Mouse (Mus musculus) spleen, postnatal 4 days (tissue): ENCODE data around the gene Dclk1.

Source experiments
- DNase-seq, 2 experiments: peaks; one replicate each; pipeline ENCODE4 v3.0.0; 2022; ENCODE audit warnings: low spot score in 2 of 2

Gene Dclk1

DNA sequence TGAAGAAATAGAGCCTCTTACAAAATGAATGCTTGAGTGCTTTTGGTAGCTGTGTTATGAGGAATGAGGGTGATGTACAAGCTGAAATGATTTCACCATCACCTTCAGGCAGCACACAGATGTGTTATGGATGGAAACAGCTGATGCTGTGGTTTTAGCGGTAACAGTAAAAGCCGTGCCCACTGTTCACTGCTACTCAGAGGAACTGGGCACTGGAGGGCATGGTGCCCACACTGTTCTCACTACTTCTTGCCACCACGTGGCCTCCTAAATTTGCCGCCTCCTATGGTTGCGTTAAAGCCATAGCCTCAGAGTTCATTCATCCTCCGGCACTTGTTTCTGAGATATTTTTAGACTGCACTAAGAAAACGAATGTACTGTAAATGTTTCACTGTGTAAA lies 18.0 kb downstream of the Dclk1 start:
- DNase-seq: no peak

DNA sequence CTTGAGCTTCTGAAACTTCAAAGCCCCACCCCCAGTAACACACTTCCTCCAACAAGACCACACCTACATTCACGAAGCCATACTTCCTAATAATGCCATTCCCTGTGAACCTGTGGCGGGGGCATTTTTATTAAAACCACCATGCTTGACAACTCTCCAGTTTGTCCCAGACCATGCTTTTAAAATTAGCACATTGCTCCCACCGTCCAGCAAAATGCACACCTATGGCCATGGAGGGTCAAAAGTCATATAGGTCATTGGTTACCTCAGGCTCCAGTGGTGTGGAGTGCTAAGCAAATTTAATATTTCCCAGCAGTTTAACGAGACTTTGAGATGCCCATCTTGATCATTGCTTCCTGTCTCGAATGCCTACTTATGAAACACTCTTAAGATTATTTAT lies 23.9 kb downstream of the Dclk1 start:
- DNase-seq: no peak

DNA sequence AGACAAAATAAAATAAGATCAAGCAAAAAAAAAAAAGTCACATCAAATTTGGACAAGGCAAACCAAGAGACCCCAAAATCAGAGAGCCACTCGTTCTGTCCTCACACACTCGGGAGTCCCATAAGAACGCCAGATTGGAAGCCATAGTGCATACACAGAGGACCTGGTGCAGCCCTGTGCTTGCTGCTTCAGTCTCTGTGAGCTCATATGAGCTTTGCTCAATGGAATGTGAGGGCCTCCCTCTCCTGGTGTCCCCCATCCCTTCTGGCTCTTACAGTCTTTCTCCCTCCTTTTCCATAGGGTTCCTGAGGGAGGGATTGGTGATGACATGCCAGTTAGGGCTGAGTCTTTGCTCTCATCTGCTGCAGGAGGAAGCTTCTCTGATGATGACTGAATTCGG lies 27.6 kb downstream of the Dclk1 start:
- no peak for DNase-seq

DNA sequence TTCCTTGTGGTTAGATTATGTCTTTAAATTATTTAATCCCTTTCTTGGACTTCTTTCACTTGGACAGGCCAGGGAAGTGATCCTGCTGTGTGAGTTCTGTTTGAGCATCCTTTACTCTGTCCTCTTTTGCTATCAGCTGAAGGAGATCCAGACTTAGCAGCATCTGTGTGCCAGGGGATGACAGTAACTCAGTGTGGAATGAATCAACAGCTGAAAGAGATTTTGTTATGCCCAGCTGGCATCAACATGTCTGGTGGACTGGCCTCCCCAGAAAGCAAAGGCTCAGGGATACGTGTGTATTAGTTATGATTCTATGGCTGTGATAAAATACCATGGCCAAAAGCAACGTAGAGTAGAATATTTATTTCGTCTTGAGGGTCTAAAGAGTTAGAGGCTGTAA lies 28.2 kb downstream of the Dclk1 start:
- DNase-seq: no peak

DNA sequence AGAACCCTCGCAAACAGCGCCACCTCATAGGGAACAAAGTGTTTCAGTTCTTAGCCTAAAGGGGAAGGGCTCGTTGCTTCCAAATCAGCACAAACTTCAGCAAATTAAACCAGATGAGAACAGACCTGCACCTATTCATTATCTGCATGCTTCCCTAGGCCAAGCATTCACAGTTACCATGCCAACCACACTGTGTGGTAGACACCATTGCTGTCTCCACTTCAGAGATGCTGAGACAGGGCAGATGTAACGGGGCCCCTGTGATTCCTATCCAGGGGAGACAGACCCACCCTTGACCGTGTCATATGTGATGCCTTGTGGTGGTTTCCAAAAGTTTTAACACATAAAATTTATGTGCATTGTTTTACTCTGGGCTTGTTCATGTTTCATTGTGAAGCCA lies 28.8 kb downstream of the Dclk1 start:
- no peak for DNase-seq

DNA sequence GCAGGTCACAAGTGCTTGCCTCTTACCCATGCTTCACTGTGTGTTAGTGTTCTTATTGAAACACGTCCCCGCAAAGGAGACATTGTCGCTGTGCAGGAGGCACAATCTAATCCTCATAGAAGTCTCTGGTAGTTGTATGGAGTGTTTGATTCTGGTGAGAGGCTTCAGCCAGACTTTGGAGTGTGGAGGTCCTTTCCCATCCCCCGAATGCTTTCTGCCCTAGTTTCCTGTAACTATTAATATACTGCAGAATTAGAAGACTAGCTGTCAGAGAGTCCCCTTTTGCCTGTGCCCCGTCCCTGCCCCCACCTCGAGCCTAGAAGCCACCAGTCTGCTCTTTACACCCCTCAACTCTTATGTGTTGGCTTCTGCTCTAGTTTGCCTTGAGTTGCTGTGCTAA lies 30.4 kb downstream of the Dclk1 start:
- no peak for DNase-seq

DNA sequence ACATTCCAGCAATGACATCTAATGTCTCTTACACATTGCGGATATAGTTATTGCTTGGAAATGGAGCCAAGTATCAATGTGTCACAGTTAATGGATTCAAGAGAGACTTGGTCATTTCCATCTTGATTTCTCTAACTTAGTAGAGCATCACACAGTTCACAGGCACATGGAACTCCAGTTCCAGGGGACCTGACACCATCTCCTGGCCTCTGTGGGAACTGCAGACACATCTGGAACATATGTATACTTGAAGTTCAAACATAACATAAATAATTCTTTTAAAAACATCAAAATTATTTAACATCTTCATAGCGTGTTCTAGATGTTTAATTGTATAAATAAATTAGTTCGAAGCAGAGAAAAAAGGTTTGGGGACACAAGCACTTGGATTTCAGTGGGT lies 34.3 kb downstream of the Dclk1 start:
- no peak for DNase-seq

DNA sequence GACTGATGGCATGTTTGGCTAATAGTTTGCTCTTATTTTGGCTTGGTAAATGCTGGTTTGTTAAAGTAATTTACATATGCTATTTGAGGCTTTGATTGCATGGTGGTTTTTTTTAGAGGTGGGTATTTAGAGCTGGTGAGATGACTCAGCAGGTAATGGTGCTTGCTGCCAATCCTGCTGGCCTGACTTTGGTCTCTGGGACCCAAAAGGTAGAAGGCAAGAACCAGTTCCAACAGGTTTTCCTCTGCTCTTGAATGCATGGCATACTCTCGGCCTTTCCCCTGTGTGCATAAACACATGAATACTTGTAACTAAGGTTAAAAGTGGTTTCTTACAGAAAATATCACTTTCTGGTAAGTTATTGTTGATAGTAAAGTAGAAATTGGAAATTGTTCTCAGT lies 34.7 kb downstream of the Dclk1 start:
- no peak for DNase-seq

DNA sequence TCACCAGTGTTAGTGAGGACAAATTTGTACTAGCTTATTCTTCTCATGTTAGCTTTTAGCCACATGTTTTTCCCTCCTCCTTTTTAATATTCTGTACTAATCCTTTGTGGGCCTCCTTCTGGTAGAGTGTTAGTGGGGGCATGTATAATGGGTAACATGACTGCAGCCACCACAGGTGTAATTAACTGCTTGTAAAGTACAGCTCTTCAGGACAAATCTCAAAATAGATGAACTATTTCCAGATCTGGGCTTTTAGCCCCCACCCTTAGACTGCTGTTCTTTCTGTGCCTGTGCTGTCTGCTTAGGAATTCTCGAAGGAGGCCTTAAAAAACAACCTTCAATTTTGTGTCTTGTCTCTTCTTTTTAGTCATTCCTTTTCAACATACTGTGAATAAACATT lies 35.7 kb downstream of the Dclk1 start:
- DNase-seq: no peak

DNA sequence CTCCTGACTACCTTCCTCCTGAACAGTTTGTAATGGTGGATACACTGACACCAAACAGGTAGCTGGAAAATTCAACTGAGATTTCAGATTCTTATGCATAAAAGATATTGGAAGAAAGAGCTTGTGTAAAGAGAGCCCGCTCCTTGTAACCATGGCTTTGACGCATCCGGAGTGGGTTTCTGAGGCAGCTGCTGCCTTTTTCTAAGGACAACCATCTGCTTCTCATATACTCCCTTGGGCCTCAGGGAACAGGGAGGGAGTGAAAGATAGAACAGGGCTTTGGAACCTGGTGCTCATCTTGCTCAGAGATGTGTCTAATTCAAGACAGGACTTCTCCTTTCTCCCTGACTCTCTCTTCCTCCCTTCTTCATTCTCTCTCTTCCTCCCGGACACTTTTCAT lies 37.8 kb downstream of the Dclk1 start:
- DNase-seq: no peak

DNA sequence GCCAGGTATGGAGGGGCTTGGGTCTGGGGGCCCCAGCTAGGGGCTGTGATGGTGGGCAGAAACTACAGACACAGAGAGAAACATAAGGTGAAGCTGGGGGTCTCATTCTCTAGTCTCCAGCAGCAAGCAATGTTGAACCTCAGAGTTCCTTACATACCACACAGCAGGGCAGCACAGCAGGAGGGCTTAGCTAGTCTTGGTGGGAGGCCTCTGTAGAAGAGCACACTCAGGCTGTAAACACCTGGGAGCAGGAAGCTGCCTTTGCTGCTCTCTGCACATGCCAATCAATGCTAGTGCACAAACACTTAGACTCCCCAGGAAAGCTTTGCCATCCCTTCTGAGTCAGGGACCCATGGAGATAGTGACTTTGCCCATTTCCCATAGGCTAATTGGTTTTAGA lies 38.3 kb downstream of the Dclk1 start:
- no peak for DNase-seq

DNA sequence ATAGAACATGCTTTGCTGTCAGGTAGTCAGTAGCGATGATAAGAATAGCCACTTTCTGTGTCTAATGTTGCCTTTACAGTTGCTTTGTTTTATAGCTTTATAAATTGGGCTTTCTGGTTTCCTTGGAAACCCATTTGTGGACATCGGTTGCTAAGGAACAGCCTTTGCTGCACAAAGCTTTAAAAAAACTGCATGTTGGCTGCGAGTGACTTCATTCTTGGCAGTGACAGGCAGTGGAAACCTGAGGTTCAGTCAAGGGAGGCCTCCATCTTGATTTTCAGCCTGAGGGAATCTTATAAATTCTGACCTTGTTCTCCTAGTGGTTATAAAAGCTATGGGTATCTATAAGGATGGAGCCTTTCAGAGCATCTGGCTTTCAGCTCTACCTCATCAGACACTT lies 42.1 kb downstream of the Dclk1 start:
- DNase-seq: no peak

DNA sequence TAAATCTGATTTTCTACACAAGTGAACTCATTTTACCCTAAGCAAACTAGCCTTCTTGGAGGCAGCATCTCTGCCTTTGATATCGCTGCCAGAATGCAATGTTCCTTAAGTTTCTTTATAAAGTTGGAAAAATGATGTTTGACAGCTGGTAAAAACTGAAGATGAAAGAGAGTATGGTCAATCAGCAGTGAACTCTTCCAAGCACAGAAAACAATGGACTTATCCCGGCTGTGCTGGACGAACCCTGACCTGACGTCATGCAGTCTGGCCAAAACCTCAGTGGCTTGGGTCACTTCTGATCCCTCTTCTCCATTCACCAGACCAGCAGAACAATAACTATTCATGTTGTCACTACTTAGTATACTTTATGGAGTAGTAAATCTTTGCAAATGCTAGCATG lies 46.6 kb downstream of the Dclk1 start:
- no peak for DNase-seq

DNA sequence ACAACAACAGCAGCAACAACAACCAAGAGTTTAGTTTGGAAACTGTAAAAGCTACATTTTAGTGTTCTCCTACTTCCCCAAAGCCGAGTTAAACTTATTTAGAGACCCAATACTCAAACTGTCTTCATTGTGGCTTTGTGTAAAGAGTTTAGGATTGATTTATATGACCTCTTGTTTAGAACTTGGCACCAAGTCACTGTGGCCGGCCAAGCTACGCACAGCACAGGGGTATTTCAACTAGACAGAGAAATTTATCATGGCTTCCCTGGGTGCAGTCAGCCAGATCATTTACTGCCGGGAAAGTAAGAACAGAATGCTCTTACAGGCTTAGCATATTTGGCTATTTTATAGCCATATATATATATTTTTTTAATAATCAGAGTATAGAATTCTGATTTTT lies 49.8 kb downstream of the Dclk1 start:
- no peak for DNase-seq

DNA sequence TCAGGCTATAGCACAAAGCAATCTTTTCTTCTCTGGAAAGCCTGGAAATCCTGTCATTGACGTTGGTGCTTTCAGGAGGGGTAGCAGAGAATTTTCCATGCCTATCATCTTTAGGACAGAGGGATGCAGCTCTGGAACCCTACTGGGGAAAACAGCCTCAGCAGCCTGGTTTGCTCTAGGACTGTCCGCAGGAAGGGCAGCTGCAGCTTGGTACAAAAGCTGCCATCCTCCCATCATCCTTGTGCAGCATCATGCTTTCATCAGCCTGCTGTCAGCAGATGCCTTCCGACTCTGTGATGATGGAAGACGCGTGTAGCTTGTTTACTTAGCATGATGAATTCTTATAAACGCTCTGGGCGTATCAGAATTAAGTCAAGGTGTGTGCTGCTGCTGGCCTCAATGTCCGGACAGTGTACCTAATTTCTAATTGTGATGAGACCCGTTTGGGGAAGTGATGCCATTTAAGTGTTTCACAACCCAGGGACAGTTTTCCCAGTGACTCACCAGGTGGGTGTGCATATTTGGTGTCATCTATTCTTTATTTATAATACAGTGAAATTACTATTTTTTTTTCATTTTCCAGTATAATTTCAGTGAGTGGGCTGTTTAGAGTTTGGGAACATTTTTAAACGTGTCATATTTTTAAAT lies 50.7 kb downstream of the Dclk1 start:
- DNase-seq: no peak

DNA sequence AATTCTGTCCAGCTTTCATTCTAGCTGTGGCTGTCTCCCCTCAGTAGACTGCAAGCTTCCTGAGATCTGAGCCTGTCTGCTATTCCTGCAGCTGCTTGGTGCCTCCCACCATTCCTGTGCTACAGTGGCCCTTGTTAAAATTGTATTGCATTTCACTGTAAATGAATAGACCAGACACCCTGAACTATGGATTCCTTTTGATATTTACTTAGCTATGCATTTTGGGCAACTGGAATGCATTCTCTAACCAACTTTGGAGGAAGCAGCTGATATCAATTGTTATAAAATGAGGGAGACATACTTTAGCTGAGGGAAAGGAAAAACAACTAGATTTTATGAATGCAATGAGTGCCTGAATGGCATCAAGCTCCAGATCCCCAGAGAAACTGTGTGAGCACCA lies 63.5 kb downstream of the Dclk1 start:
- no peak for DNase-seq

DNA sequence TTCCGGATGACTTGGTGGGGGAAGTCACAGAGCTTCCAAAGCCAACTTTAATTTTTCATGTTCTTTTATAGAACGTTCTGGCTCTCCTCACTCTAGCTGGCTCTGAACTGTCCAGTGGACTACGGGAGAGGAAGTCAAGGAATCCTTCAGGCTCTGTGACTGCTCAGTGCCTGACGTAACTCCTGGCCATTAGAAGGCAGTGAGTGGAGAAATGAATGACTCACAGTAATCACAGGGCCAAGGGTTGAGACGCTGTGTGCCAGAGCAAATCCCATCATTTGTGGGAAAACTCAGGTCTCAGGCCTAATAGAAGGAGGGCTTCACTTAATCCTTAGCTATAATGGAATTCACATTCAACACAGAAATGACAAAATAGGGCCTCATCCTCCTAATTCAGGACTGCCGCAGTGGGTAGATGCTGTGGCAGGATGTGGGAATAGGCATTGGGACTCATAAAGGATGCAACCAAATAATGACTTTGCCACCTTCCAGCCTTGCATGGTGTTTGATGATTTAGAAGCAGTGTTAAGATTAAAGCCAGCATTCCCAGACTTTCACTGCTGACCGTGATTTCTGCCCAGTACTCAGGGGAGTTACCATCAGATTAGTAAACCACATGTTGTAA lies 65.5 kb downstream of the Dclk1 start:
- DNase-seq: no peak

DNA sequence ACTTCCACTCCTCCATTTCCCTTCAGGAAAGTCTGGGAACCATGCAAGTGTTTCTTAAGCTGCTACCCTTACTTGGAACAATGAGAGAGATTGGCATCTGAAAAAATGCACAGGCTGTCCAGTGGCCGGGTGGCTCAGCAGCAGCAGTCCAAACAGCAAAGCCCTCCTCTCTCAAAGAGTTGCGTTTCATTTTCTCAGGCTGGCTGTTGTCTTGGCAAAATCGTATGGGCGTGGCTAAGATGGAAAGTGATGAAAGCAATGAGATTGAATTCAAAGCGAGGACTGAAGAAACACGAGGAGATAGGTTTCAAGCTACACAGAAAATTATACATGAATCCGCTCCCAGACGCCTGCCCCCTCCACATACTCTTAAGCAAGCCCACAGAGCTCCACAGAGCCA lies 67.8 kb downstream of the Dclk1 start:
- no peak for DNase-seq

DNA sequence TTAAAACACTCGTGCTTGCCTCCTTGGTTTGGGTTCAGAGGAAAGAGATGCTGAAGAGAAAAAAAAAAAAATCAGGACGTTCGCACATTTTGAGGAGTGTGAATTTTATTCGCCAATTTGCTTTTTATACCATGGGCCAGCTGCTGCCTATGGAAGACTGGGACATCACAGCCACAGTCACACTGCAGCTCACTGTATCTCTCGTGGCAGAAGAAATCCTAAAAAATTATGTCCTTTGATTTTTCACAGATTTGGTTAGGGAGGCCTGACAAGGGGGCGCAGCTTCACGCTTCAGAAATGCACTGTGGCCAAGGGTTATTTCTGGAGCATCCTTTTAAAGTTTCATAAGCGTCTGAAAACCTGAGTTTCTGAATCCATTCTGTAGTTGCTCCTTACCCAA lies 73.7 kb downstream of the Dclk1 start:
- DNase-seq: no peak

DNA sequence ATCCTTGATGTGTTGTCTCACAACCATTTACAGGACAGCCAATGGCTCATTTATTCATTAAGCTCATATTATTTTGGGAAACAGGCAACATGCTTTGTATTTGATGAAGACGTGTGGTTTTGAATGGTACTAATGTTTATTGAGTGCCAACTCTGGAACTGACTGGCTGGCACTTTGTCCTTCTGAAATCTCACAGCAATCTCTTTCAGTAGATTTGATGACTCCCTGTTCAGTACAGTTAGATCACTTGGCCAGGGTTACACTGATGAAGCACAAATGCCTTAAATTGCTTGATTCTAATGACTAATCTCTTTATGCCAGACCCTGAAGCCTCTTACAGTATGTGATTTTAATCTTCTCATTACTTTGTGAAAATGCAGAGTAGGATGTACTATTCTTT lies 75.9 kb downstream of the Dclk1 start:
- DNase-seq: no peak

DNA sequence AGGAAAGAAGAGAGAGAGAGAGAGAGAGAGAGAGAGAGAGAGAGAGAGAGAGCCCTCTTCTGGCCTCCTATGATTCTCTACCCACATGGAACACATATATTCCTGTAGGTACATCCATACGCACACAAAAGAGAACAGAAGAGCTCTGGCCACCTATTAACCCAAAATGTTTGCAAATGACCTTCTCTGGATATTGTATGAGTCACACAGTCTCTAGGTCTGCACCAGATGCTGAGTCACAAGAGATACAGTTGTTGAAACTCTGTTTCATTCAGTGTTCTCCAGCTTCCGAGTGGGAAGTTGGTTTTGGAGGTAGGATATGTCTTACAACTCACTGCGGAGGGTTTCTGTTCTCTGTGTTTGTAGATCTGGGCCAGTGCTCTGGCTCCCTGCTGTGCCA lies 78.4 kb downstream of the Dclk1 start:
- no peak for DNase-seq

DNA sequence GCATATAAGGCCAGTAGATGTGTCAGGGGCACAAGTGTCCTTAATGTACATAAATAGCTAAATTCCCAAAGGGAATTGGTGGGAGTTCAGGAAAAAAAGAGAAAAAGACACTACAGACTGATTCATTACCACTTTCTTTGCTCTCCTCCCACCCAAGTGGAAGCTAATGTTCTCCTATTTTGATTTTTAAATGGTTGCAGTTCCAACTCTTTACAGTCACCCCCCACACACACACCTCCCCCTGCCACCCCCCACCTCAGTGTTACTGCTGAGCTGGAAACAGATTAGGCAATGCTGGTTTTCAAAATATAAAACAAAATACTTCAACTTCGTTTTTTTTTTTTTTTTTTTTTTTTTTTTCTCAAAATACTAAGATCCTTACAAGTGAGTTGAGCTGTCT lies 81.9 kb downstream of the Dclk1 start:
- DNase-seq: no peak

DNA sequence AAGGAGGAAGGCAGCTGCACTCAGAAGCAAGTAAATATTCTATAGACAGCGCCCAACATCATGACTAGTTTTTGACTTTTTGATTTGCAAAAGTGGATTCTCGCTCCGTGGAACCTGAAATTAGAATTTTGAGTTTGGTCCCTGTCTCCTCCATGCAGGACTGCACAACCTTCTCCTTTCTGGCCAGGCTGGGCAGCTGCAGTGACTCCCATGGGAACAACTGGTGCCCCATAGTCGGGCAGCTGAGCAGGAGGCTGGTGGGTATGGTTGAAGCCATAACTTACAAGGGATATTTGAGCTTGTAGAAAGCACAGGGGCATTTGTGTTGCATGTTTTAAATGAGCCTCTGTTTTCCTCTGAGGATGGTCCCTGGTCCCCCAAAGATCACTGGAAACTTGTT lies 88.3 kb downstream of the Dclk1 start:
- DNase-seq: no peak

DNA sequence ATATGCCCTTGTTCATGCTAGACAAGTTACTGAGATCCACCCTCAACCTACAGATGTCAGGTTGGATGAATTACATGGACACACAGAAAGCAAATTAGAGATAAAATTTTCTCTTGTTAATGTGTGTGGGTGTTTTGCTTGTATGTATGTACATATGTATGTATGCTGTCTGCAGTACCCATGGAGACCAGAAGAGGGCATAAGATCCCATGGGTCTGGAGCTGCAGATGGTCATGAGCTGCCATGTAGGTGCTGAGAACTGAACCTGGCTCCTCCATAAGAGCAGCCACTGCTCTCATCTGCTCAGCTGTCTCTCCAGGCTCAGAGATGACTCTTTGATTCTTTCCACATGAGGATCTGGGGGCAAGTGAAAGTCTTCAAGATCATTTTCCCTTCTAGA lies 89.5 kb downstream of the Dclk1 start:
- no peak for DNase-seq
